12 mouse cellular contexts compared by ENCODE assay signal in the genomic region with DNA sequence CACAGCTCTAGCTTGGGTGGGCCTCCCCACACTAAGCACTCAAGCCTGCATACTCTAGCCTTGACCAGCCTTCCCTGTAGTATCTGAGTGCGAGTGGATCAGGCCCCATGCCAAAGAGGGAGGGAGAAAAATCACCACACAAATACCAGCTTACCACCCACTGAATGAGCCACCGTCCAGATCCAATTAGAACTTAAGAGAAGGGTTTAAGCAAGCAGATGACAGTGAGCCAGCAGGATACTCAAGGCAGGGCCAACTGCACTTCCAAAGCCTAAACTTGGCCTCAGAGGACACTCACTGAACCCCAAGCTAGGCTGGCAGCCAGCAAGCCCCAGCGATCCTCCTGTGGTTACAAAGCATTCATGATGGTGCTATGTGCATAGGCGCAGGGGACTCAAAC. TPM values are rescaled to one million over a fixed set of nuclear protein-coding genes. Genes with fewer than 3 reads are reported as not detected.
DNase-seq lines count a peak whose midpoint lies in the region; ATAC-seq and TF ChIP-seq lines count a peak whose summit lies in the region.
"Had no signal": no experiment of that assay in that cellular context is flagged by ENCODE, and none has a peak within 500 bp of the region (broad histone marks: within the 10 kb centered on the region; RNA-seq: fewer than 3 reads in every experiment).

No protein-coding gene starts in this region.

- H3K27me3 ChIP-seq in kidney, adult 2 months (replicated peaks; ENCODE audit: control insufficient read depth, insufficient read depth, low read length) = no peaks in the 10 kb centered on the region
- no peaks in the 10 kb centered on the region for H3K27me3 ChIP-seq in cerebellum, adult 2 months (ENCODE audit: control insufficient read depth, insufficient read depth, low read length)
- no peaks in the 10 kb centered on the region for H3K27me3 ChIP-seq in intestine, embryonic 15.5 days (replicated peaks)
- H3K27me3 ChIP-seq: embryonic facial prominence, embryonic 12.5 days; midbrain, embryonic 12.5 days; stomach, embryonic 15.5 days had no signal

- no peaks in the 10 kb centered on the region for H3K9me3 ChIP-seq in intestine, embryonic 15.5 days
- H3K9me3 ChIP-seq: embryonic facial prominence, embryonic 12.5 days; midbrain, embryonic 12.5 days; stomach, embryonic 15.5 days had no signal

- peak; percentile 25 for DNase-seq in kidney, adult 2 months
- no peak for DNase-seq in kidney, adult 9 months
- peak; percentile 60 to 88 for DNase-seq in adrenal gland, adult (ENCODE audit: inconsistent age in 2 of 2, low spot score in 1 of 2)
- peak; percentile 50 to 61 for DNase-seq in cerebellum, adult 2 months
- DNase-seq in lung, adult 18-20 months = peak; percentile 79 to 85
- DNase-seq in kidney, adult 18-20 months = no peak
- no peak for DNase-seq in kidney, postnatal 10 days

- no peak for ATAC-seq in intestine, embryonic 15.5 days

- no peak overlapping the region for H3K4me3 ChIP-seq in kidney, adult 2 months (ENCODE audit: insufficient read depth, low read depth, low read length)
- H3K4me3 ChIP-seq in cerebellum, adult 2 months (replicated peaks; ENCODE audit: insufficient read depth, low read depth, low read length) = no peak overlapping the region
- no peak overlapping the region for H3K4me3 ChIP-seq in intestine, embryonic 15.5 days (replicated peaks)
- H3K4me3 ChIP-seq: embryonic facial prominence, embryonic 12.5 days; left cerebral cortex, adult 2 months; midbrain, embryonic 12.5 days; stomach, embryonic 15.5 days had no signal

- no peak for TF ChIP-seq POLR2A in kidney, adult 2 months (IDR thresholded peaks at IDR 0.05; ENCODE audit: low read depth, low read length)
- no peak for TF ChIP-seq POLR2A in cerebellum, adult 2 months (IDR thresholded peaks at IDR 0.05; ENCODE audit: borderline replicate concordance, insufficient read depth, low read length)

- TF ChIP-seq CTCF in kidney, adult 2 months (conservative IDR thresholded peaks at IDR 0.05; ENCODE audit: insufficient read depth, insufficient read length, low read depth, low read length) = no peak
- TF ChIP-seq CTCF in cerebellum, adult 2 months (IDR thresholded peaks at IDR 0.05; ENCODE audit: borderline replicate concordance, insufficient read depth, low read depth, low read length) = no peak

- H3K4me2 ChIP-seq in intestine, embryonic 15.5 days (replicated peaks) = no peak overlapping the region
- H3K4me2 ChIP-seq: embryonic facial prominence, embryonic 12.5 days; midbrain, embryonic 12.5 days; stomach, embryonic 15.5 days had no signal

- H3K36me3 ChIP-seq in kidney, adult 2 months (ENCODE audit: control insufficient read depth, insufficient read depth, low read length) = no peaks in the 10 kb centered on the region
- H3K36me3 ChIP-seq in intestine, embryonic 15.5 days = no peaks in the 10 kb centered on the region
- H3K36me3 ChIP-seq: embryonic facial prominence, embryonic 12.5 days; midbrain, embryonic 12.5 days; stomach, embryonic 15.5 days had no signal

- no peak overlapping the region for H3K9ac ChIP-seq in intestine, embryonic 15.5 days
- H3K9ac ChIP-seq: embryonic facial prominence, embryonic 12.5 days; midbrain, embryonic 12.5 days; stomach, embryonic 15.5 days had no signal

- 51% methylated on average over 4 of the region's 4 CpGs for WGBS in kidney, adult 2 months
- WGBS in cerebellum, adult 2 months = 13% methylated on average over 4 of the region's 4 CpGs
- 80% methylated on average over 4 of the region's 4 CpGs for WGBS in intestine, embryonic 15.5 days

- peaks cover 24% of the 10 kb centered on the region for H3K4me1 ChIP-seq in kidney, adult 2 months (ENCODE audit: control insufficient read depth, insufficient read depth, low read length)
- H3K4me1 ChIP-seq in cerebellum, adult 2 months (ENCODE audit: control insufficient read depth, insufficient read depth, low read length) = peaks cover 32% of the 10 kb centered on the region
- peaks cover 38% of the 10 kb centered on the region for H3K4me1 ChIP-seq in intestine, embryonic 15.5 days (replicated peaks)

- no peak overlapping the region for H3K27ac ChIP-seq in kidney, adult 2 months (ENCODE audit: insufficient read depth, low read depth, low read length)
- no peak overlapping the region for H3K27ac ChIP-seq in cerebellum, adult 2 months (ENCODE audit: insufficient read depth, low read length)
- no peak overlapping the region for H3K27ac ChIP-seq in intestine, embryonic 15.5 days
- H3K27ac ChIP-seq: embryonic facial prominence, embryonic 12.5 days; left cerebral cortex, adult 2 months; midbrain, embryonic 12.5 days; stomach, embryonic 15.5 days had no signal

RNA-seq across cellular contexts. Expression of gene Smurf1, which starts 19.6 kb away (rescaled TPM):
- 14.4 and 16.1 TPM in 2 replicates for polyA plus RNA-seq in kidney, adult 2 months (2012; rRNA removed)
- polyA plus RNA-seq in cerebellum, adult 2 months (2012; rRNA removed) = 21.6 and 21.9 TPM in 2 replicates
- polyA plus RNA-seq in intestine, embryonic 15.5 days (2015; fragmentation: Nextera tagmentation; extraction: Ambion mirVana) = 10.7 and 11.5 TPM in 2 replicates

Comparison
In these comparisons a context has a peak if more than half of its experiments do, and no peak if none do; other contexts are left out.
1. DNase-seq: peak in kidney, adult 2 months (single experiment), adrenal gland, adult (2 of 2), cerebellum, adult 2 months (2 of 2) and lung, adult 18-20 months (2 of 2); none in kidney, adult 9 months (single experiment), kidney, adult 18-20 months (single experiment) and kidney, postnatal 10 days (single experiment).